Mouse (Mus musculus) liver, embryonic 11.5 days (tissue): ENCODE data around the gene Morf4l2. TPM values are rescaled to one million over a fixed set of nuclear protein-coding genes. Genes with fewer than 3 reads are reported as not detected.

Source experiments
- polyA plus RNA-seq: library from polyadenylated mRNA; unstranded; fragments of >200 nt; fragmentation: Nextera tagmentation; extraction: Ambion mirVana; gene quantifications from 2 replicates; pipeline ENCODE4 v1.2.1, GENCODE M21; 2014

Gene Morf4l2
- polyA plus RNA-seq, 1 experiment from 2014 or later, result 419 TPM

Other genes with a start within 250 kb of the Morf4l2 start
- gene Kir3dl1, start 225.7 kb downstream of the Morf4l2 start, polyA plus RNA-seq, result not detected in 2 replicates
- gene Kir3dl2, start 199.6 kb downstream of the Morf4l2 start, polyA plus RNA-seq, result not detected in 2 replicates
- 1.6 and 1.9 TPM in 2 replicates for gene Tceal3, start 152.8 kb downstream of the Morf4l2 start, polyA plus RNA-seq
- 2.9 and 3.5 TPM in 2 replicates for gene Tceal1, start 35.7 kb downstream of the Morf4l2 start, polyA plus RNA-seq
- gene Glra4, start 36.5 kb upstream of the Morf4l2 start, polyA plus RNA-seq, result 0.15 TPM in 1 of 2 replicates, not detected in the other
- 7.2 and 7.7 TPM in 2 replicates for gene Plp1, start 79.0 kb upstream of the Morf4l2 start, polyA plus RNA-seq
- gene Rab9b, start 125.1 kb upstream of the Morf4l2 start, polyA plus RNA-seq, result not detected in 2 replicates
- not detected in 2 replicates for gene H2bfm, start 183.6 kb upstream of the Morf4l2 start, polyA plus RNA-seq
- gene Tmsb15b2, start 231.8 kb upstream of the Morf4l2 start, polyA plus RNA-seq, result 14.5 and 21.1 TPM in 2 replicates
- gene Tmsb15l, start 233.2 kb upstream of the Morf4l2 start, polyA plus RNA-seq, result 1.8 and 2.8 TPM in 2 replicates
- gene Tmsb15b1, start 233.2 kb upstream of the Morf4l2 start, polyA plus RNA-seq, result 6.2 and 8.4 TPM in 2 replicates
- 2.6 and 3.0 TPM in 2 replicates for gene Zcchc18, start 249.5 kb upstream of the Morf4l2 start, polyA plus RNA-seq